Comparison of ENCODE assay signal across 31 mouse cellular contexts in genomic region chr12:21130274-21130823, GRCm38 (mm10).
A peak's percentile ranks its signal among the peaks of the same experiment; 100 is the strongest.
DNase-seq lines count a peak whose midpoint lies in the region; ATAC-seq and TF ChIP-seq lines count a peak whose summit lies in the region.
"Had no signal": no experiment of that assay in that cellular context is flagged by ENCODE, and none has a peak within 500 bp of the region (broad histone marks: within the 10 kb centered on the region; RNA-seq: fewer than 3 reads in every experiment).

No protein-coding gene starts in this region.

- H3K4me3 ChIP-seq in heart, postnatal 0 days (ENCODE audit: low read depth, low read length): no peak overlapping the region
- H3K4me3 ChIP-seq in heart, embryonic 11.5 days (ENCODE audit: low read depth, low read length): no peak overlapping the region
- no peak overlapping the region for H3K4me3 ChIP-seq in MEL (ENCODE audit: control insufficient read depth in 1 of 2, insufficient read depth in 1 of 2, low read depth in 2 of 2, low read length in 2 of 2)
- no peak overlapping the region for H3K4me3 ChIP-seq in liver, embryonic 14.5 days (ENCODE audit: insufficient read depth in 1 of 2, low read depth in 2 of 2, low read length in 2 of 2)
- no peak overlapping the region for H3K4me3 ChIP-seq in midbrain, postnatal 0 days (ENCODE audit: low read depth, low read length)
- H3K4me3 ChIP-seq in forebrain, embryonic 11.5 days (ENCODE audit: low read depth, low read length): no peak overlapping the region
- H3K4me3 ChIP-seq: embryonic facial prominence, embryonic 12.5 days; forebrain, embryonic 12.5 days; heart, embryonic 13.5 days; intestine, embryonic 15.5 days; limb, embryonic 12.5 days; liver, embryonic 15.5 days; myocyte; neural tube, embryonic 12.5 days had no signal

- H3K27me3 ChIP-seq in heart, postnatal 0 days (ENCODE audit: control insufficient read depth, insufficient read depth, low read length): no peaks in the 10 kb centered on the region
- H3K27me3 ChIP-seq in heart, embryonic 11.5 days (ENCODE audit: control insufficient read depth, insufficient read depth, low read length): no peaks in the 10 kb centered on the region
- H3K27me3 ChIP-seq in MEL (ENCODE audit: control insufficient read depth in 1 of 2, insufficient read depth in 2 of 2, low read length in 2 of 2): no peaks in the 10 kb centered on the region
- no peaks in the 10 kb centered on the region for H3K27me3 ChIP-seq in liver, embryonic 14.5 days (ENCODE audit: control insufficient read depth, insufficient read depth, low read length)
- H3K27me3 ChIP-seq in midbrain, postnatal 0 days (ENCODE audit: insufficient read depth, low read length): no peaks in the 10 kb centered on the region
- no peaks in the 10 kb centered on the region for H3K27me3 ChIP-seq in forebrain, embryonic 11.5 days (ENCODE audit: control insufficient read depth, insufficient read depth, low read length)
- H3K27me3 ChIP-seq: embryonic facial prominence, embryonic 12.5 days; forebrain, embryonic 12.5 days; heart, embryonic 13.5 days; intestine, embryonic 15.5 days; limb, embryonic 12.5 days; liver, embryonic 15.5 days; neural tube, embryonic 12.5 days had no signal

- no peak for TF ChIP-seq RAD21 in MEL (IDR thresholded peaks at IDR 0.05; ENCODE audit: low read depth, low read length)

- peak overlapping the region; percentile 64; the same call in 1 of the 2 replicates for H3K27ac ChIP-seq in heart, postnatal 0 days (ENCODE audit: low read depth)
- no peak overlapping the region for H3K27ac ChIP-seq in heart, embryonic 11.5 days (ENCODE audit: low read depth, low read length)
- no peak overlapping the region for H3K27ac ChIP-seq in MEL (ENCODE audit: control insufficient read depth, low read depth, low read length)
- H3K27ac ChIP-seq in liver, embryonic 14.5 days: no peak overlapping the region
- no peak overlapping the region for H3K27ac ChIP-seq in midbrain, postnatal 0 days (ENCODE audit: low read depth, low read length)
- no peak overlapping the region for H3K27ac ChIP-seq in forebrain, embryonic 11.5 days (ENCODE audit: low read depth, low read length)
- H3K27ac ChIP-seq: embryonic facial prominence, embryonic 12.5 days; forebrain, embryonic 12.5 days; hindbrain, postnatal 0 days; intestine, embryonic 15.5 days; limb, embryonic 12.5 days; liver, embryonic 15.5 days; neural tube, embryonic 12.5 days; stomach, postnatal 0 days had no signal

- DNase-seq in heart, postnatal 0 days (ENCODE audit: low spot score): no peak
- peak; percentile 41 for DNase-seq in MEL (ENCODE audit: low read depth, low spot score)
- no peak for DNase-seq in liver, embryonic 14.5 days (ENCODE audit: low read depth in 3 of 3, low spot score in 3 of 3)
- no peak for DNase-seq in midbrain, postnatal 0 days (ENCODE audit: low spot score)
- DNase-seq in forebrain, embryonic 11.5 days (ENCODE audit: low spot score): no peak
- DNase-seq: adrenal gland, adult 2 months; cerebellum, adult 8-10 months; forebrain, postnatal 0 days; gastrocnemius, postnatal 14 days; kidney, adult 2 months; layer of hippocampus, adult 9-11 months; lung, postnatal 36 days; right cerebral cortex, postnatal 4 days; thymus, adult 2 months; thymus, postnatal 36 days had no signal

- TF ChIP-seq POLR2A in MEL (IDR thresholded peaks at IDR 0.05; ENCODE audit: control insufficient read depth in 1 of 2, insufficient read depth in 1 of 2, low read depth in 1 of 2, low read length in 2 of 2, poor library complexity in 1 of 2): no peak

- ATAC-seq in heart, postnatal 0 days (ENCODE audit: insufficient read depth, low read depth): no peak
- ATAC-seq in heart, embryonic 11.5 days (replicated peaks; ENCODE audit: insufficient number of reproducible peaks, low FRiP score, low TSS enrichment): no peak
- ATAC-seq in common myeloid progenitor, adult 5-6 weeks (replicated peaks; ENCODE audit: low read depth, poor library complexity, severe bottlenecking): peak; percentile 45
- ATAC-seq in liver, embryonic 14.5 days (ENCODE audit: insufficient read depth): peak; percentile 56; the same call in 1 of the 2 replicates
- no peak for ATAC-seq in midbrain, postnatal 0 days (ENCODE audit: low FRiP score)
- ATAC-seq in forebrain, embryonic 11.5 days (replicated peaks; ENCODE audit: low FRiP score): no peak
- ATAC-seq: activated CD4-positive, CD25-positive, alpha-beta regulatory T cell, adult 4 months; CD4-positive, CD25-positive, alpha-beta regulatory T cell, adult 4 months; forebrain, postnatal 0 days; hindbrain, postnatal 0 days; intestine, embryonic 15.5 days; midbrain, embryonic 16.5 days had no signal

- H3K9ac ChIP-seq in heart, postnatal 0 days (replicated peaks; ENCODE audit: low read depth, low read length): no peak overlapping the region
- H3K9ac ChIP-seq in heart, embryonic 11.5 days (ENCODE audit: low read depth, low read length): no peak overlapping the region
- no peak overlapping the region for H3K9ac ChIP-seq in MEL (ENCODE audit: control insufficient read depth, low read depth, low read length, poor library complexity, severe bottlenecking)
- H3K9ac ChIP-seq in liver, embryonic 14.5 days (replicated peaks): no peak overlapping the region
- H3K9ac ChIP-seq in midbrain, postnatal 0 days (replicated peaks; ENCODE audit: low read length, poor library complexity, severe bottlenecking): no peak overlapping the region
- H3K9ac ChIP-seq in forebrain, embryonic 11.5 days (ENCODE audit: low read length): no peak overlapping the region
- H3K9ac ChIP-seq: embryonic facial prominence, embryonic 12.5 days; forebrain, embryonic 12.5 days; forebrain, postnatal 0 days; heart, embryonic 13.5 days; intestine, embryonic 15.5 days; limb, embryonic 12.5 days; liver, embryonic 15.5 days; neural tube, embryonic 12.5 days had no signal

- TF ChIP-seq EP300 in heart, postnatal 0 days (IDR thresholded peaks at IDR 0.05; ENCODE audit: low read depth): no peak
- 0 out of 4 replicates have a peak, but pooled peaks of 1 of the 2 experiments have one; percentile 14 for TF ChIP-seq EP300 in MEL (IDR thresholded peaks at IDR 0.05; ENCODE audit: low read depth in 1 of 2, low read length in 2 of 2)
- TF ChIP-seq EP300 in liver, embryonic 14.5 days (IDR thresholded peaks at IDR 0.05; ENCODE audit: low read depth): 0 out of 2 replicates have a peak, but pooled peaks have one; percentile 13

- WGBS in heart, postnatal 0 days: 58% methylated on average over 10 of the region's 10 CpGs
- WGBS in heart, embryonic 11.5 days (ENCODE audit: insufficient replicate concordance): 42% methylated on average over 10 of the region's 10 CpGs
- 14% methylated on average over 10 of the region's 10 CpGs for WGBS in liver, embryonic 14.5 days (ENCODE audit: insufficient replicate concordance)
- WGBS in midbrain, postnatal 0 days: 63% methylated on average over 10 of the region's 10 CpGs
- 80% methylated on average over 10 of the region's 10 CpGs for WGBS in forebrain, embryonic 11.5 days

- TF ChIP-seq CTCF in heart, postnatal 0 days (IDR thresholded peaks at IDR 0.05; ENCODE audit: low read depth): no peak
- TF ChIP-seq CTCF in MEL (IDR thresholded peaks at IDR 0.05 in 2 of 3, conservative IDR thresholded peaks at IDR 0.05 in 1 of 3; ENCODE audit: control insufficient read depth in 1 of 3, insufficient read depth in 1 of 3, low read depth in 2 of 3, low read length in 3 of 3, poor library complexity in 1 of 3, severe bottlenecking in 1 of 3): no peak
- no peak for TF ChIP-seq CTCF in liver, embryonic 14.5 days (IDR thresholded peaks at IDR 0.05; ENCODE audit: low read depth)
- no peak for TF ChIP-seq CTCF in midbrain, postnatal 0 days (IDR thresholded peaks at IDR 0.05)

- no peak overlapping the region for H3K4me2 ChIP-seq in heart, postnatal 0 days (ENCODE audit: low read depth, low read length)
- H3K4me2 ChIP-seq in heart, embryonic 11.5 days: no peak overlapping the region
- H3K4me2 ChIP-seq in liver, embryonic 14.5 days (ENCODE audit: low read depth): no peak overlapping the region
- H3K4me2 ChIP-seq in midbrain, postnatal 0 days (ENCODE audit: low read depth, low read length, poor library complexity, severe bottlenecking): no peak overlapping the region
- H3K4me2 ChIP-seq in forebrain, embryonic 11.5 days (ENCODE audit: low read depth, low read length, severe bottlenecking): no peak overlapping the region
- H3K4me2 ChIP-seq: embryonic facial prominence, embryonic 12.5 days; forebrain, embryonic 12.5 days; heart, embryonic 13.5 days; intestine, embryonic 15.5 days; limb, embryonic 12.5 days; liver, embryonic 15.5 days; midbrain, embryonic 11.5 days; neural tube, embryonic 12.5 days had no signal

- no peaks in the 10 kb centered on the region for H3K36me3 ChIP-seq in heart, postnatal 0 days (replicated peaks; ENCODE audit: control insufficient read depth, insufficient read depth, low read length)
- H3K36me3 ChIP-seq in heart, embryonic 11.5 days (ENCODE audit: control insufficient read depth, insufficient read depth, low read length): no peaks in the 10 kb centered on the region
- no peaks in the 10 kb centered on the region for H3K36me3 ChIP-seq in MEL (ENCODE audit: control insufficient read depth in 1 of 2, insufficient read depth in 2 of 2, low read length in 2 of 2)
- no peaks in the 10 kb centered on the region for H3K36me3 ChIP-seq in liver, embryonic 14.5 days (replicated peaks; ENCODE audit: control insufficient read depth, insufficient read depth, low read depth)
- no peaks in the 10 kb centered on the region for H3K36me3 ChIP-seq in midbrain, postnatal 0 days (ENCODE audit: insufficient read depth, low read length)
- H3K36me3 ChIP-seq in forebrain, embryonic 11.5 days (ENCODE audit: control insufficient read depth, insufficient read depth, low read length): no peaks in the 10 kb centered on the region
- H3K36me3 ChIP-seq: embryonic facial prominence, embryonic 12.5 days; forebrain, embryonic 12.5 days; heart, embryonic 13.5 days; intestine, embryonic 15.5 days; limb, embryonic 12.5 days; liver, embryonic 15.5 days; neural tube, embryonic 12.5 days had no signal

- H3K79me2 ChIP-seq in MEL (ENCODE audit: control insufficient read depth, insufficient read depth, low read length, poor library complexity): no peaks in the 10 kb centered on the region

- peaks cover 40% of the 10 kb centered on the region for H3K4me1 ChIP-seq in heart, postnatal 0 days (ENCODE audit: control insufficient read depth, insufficient read depth)
- H3K4me1 ChIP-seq in heart, embryonic 11.5 days (ENCODE audit: control insufficient read depth, insufficient read depth, low read length): peaks cover 68% of the 10 kb centered on the region
- no peaks in the 10 kb centered on the region; a peak in 1 of 4 replicates for H3K4me1 ChIP-seq in MEL (ENCODE audit: control insufficient read depth in 1 of 2, insufficient read depth in 2 of 2, low read length in 2 of 2)
- H3K4me1 ChIP-seq in liver, embryonic 14.5 days (replicated peaks; ENCODE audit: control insufficient read depth in 2 of 2, insufficient read depth in 2 of 2, low read length in 1 of 2): peaks cover 3 to 33% of the 10 kb centered on the region in 2 experiments; a peak in 3 of 4 replicates
- peaks cover 26% of the 10 kb centered on the region for H3K4me1 ChIP-seq in midbrain, postnatal 0 days (ENCODE audit: insufficient read depth, low read length)
- peaks cover 13% of the 10 kb centered on the region for H3K4me1 ChIP-seq in forebrain, embryonic 11.5 days (replicated peaks; ENCODE audit: control insufficient read depth, insufficient read depth, low read length)

- no peaks in the 10 kb centered on the region for H3K9me3 ChIP-seq in heart, postnatal 0 days (replicated peaks; ENCODE audit: control insufficient read depth, low read length)
- H3K9me3 ChIP-seq in heart, embryonic 11.5 days (replicated peaks; ENCODE audit: control insufficient read depth, low read length): no peaks in the 10 kb centered on the region
- H3K9me3 ChIP-seq in MEL (replicated peaks; ENCODE audit: insufficient read depth, low read length): no peaks in the 10 kb centered on the region
- H3K9me3 ChIP-seq in liver, embryonic 14.5 days (ENCODE audit: control insufficient read depth, low read length): no peaks in the 10 kb centered on the region
- no peaks in the 10 kb centered on the region for H3K9me3 ChIP-seq in midbrain, postnatal 0 days (ENCODE audit: low read length)
- H3K9me3 ChIP-seq in forebrain, embryonic 11.5 days (ENCODE audit: control insufficient read depth, low read length): no peaks in the 10 kb centered on the region
- H3K9me3 ChIP-seq: embryonic facial prominence, embryonic 12.5 days; forebrain, embryonic 12.5 days; heart, embryonic 13.5 days; intestine, embryonic 15.5 days; limb, embryonic 12.5 days; liver, embryonic 15.5 days; neural tube, embryonic 12.5 days had no signal

Comparison
In these comparisons a context has a peak if more than half of its experiments do, and no peak if none do; other contexts are left out.
1. ATAC-seq: peak in common myeloid progenitor, adult 5-6 weeks (single experiment) and liver, embryonic 14.5 days (single experiment); none in heart, postnatal 0 days (single experiment), heart, embryonic 11.5 days (single experiment), midbrain, postnatal 0 days (single experiment) and forebrain, embryonic 11.5 days (single experiment).